Mouse (Mus musculus): ENCODE measurements around the gene Hoxa1. TPM values are rescaled to one million over a fixed set of nuclear protein-coding genes. Genes with fewer than 3 reads are reported as not detected.

Gene Hoxa1
- polyA plus RNA-seq, 1 experiment from 2014 or later, result 1.4 TPM

DNA sequence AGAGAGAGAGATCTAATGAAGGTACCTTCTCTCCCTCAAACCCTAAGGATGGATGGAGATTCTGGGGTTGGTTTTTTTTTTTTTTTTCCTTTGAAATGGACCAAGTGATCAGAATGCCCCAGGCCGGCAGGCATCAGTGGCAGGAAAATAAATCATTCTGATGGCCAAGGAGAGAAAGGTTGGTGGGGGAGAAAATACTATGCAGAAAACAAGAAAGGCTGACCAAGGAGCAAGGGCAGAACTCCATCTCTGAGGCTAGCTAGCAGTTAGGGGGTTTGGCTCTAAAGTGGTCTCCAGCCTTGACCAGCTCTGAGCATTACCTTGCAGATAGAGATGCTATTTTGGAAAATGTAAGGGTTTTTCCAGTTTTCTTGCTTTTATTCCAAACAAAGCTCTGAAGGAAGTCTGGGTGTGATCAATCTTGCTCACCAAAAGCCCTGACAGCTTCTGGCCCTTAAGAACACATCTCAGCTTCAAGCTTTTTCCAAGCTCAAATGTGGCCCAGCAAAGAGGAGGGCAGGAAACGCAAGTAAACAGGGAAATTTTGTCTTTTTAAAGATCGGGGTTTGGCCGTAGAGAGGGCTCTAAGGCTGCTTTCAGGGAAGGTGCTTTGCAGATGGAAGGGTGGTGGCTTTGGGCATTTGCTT lies 8.4 kb upstream of the Hoxa1 start:
- ATAC-seq (ENCODE audit: low read depth), result no peak
- peak overlapping the region; percentile 36; the same call in 1 of the 2 replicates for H3K4me3 ChIP-seq (ENCODE audit: low read depth, low read length)
- H3K9ac ChIP-seq (ENCODE audit: low read depth, low read length), result peak overlapping the region; percentile 57; the same call in 1 of the 2 replicates
- no peaks in the 10 kb centered on the region for H3K9me3 ChIP-seq (ENCODE audit: control insufficient read depth, low read length)
- H3K27ac ChIP-seq (replicated peaks; ENCODE audit: low read depth, low read length), result peak overlapping the region; percentile 83; the same call in 1 of the 2 replicates
- no peak for DNase-seq (ENCODE audit: low spot score)
- H3K4me1 ChIP-seq (ENCODE audit: control insufficient read depth, insufficient read depth, low read length), result no peaks in the 10 kb centered on the region
- H3K4me2 ChIP-seq (ENCODE audit: low read depth, low read length), result peak overlapping the region; percentile 99; the same call in 1 of the 2 replicates
- no peaks in the 10 kb centered on the region for H3K36me3 ChIP-seq (ENCODE audit: control insufficient read depth, insufficient read depth, low read length)
- H3K27me3 ChIP-seq (replicated peaks; ENCODE audit: control insufficient read depth, insufficient read depth, low read length), result peaks cover 93% of the 10 kb centered on the region
- WGBS, result 5% methylated on average over 4 of the region's 4 CpGs

DNA sequence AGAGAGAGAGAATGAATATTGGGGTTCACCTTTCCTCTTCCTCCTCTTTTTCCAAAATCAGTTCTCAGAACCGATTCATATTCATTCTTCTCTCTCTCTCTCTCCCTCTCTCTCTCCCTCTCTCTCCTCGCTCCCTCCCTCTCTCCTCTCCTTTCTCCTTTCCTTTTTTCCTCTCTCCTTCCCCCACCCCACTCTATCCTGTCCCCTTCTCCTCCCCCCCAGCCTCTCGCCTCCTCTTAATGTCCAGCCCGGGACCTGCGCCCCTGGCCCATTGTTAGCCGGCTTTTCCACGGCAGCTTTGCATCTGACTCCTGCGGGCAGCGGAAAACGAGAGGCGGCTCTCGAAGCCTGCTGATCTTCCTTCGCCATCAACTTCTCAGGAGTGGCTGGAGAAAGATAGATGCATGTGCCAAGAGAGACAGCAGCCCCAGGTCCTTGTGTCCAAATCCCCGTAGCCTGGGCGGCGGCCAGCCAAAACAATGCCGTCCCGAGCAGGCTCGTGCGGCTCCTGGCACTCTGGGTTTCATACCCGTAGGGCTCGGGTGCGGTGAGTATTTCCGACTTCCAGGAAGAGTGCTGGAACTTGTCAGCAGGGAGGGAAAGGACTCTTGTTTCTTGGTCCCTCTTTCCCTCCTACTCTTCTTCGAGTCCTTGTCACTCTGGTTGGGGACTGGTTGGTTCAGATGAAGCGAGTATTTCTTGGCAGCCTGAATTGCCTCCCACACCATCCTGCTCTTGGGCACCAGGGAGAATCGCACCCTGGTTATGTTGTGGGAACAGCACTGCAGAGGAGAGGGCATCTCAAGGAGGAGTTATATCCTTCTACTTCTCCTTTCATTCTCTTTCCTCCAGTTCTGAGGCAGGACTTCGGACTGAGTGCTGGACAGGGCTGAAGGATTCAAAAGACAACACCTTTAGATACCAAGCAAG lies 7.6 kb upstream of the Hoxa1 start:
- no peak for ATAC-seq (ENCODE audit: low read depth)
- Histone ChIP-seq H3K4me3 (ENCODE audit: low read depth, low read length) (peak overlapping the region; percentile 36; the same call in 1 of the 2 replicates), H3K27ac (replicated peaks; ENCODE audit: low read depth, low read length) (peak overlapping the region; percentile 83; the same call in 1 of the 2 replicates), H3K9me3 (ENCODE audit: control insufficient read depth, low read length) (no peaks in the 10 kb centered on the region), H3K36me3 (ENCODE audit: control insufficient read depth, insufficient read depth, low read length) (no peaks in the 10 kb centered on the region), H3K4me1 (ENCODE audit: control insufficient read depth, insufficient read depth, low read length) (no peaks in the 10 kb centered on the region), H3K27me3 (replicated peaks; ENCODE audit: control insufficient read depth, insufficient read depth, low read length) (peaks cover 92% of the 10 kb centered on the region), H3K9ac (ENCODE audit: low read depth, low read length) (peak overlapping the region; percentile 57), H3K4me2 (ENCODE audit: low read depth, low read length) (peak overlapping the region; percentile 99; the same call in 1 of the 2 replicates)
- WGBS, result 2% methylated on average over 28 of the region's 28 CpGs
- no peak for DNase-seq (ENCODE audit: low spot score)

DNA sequence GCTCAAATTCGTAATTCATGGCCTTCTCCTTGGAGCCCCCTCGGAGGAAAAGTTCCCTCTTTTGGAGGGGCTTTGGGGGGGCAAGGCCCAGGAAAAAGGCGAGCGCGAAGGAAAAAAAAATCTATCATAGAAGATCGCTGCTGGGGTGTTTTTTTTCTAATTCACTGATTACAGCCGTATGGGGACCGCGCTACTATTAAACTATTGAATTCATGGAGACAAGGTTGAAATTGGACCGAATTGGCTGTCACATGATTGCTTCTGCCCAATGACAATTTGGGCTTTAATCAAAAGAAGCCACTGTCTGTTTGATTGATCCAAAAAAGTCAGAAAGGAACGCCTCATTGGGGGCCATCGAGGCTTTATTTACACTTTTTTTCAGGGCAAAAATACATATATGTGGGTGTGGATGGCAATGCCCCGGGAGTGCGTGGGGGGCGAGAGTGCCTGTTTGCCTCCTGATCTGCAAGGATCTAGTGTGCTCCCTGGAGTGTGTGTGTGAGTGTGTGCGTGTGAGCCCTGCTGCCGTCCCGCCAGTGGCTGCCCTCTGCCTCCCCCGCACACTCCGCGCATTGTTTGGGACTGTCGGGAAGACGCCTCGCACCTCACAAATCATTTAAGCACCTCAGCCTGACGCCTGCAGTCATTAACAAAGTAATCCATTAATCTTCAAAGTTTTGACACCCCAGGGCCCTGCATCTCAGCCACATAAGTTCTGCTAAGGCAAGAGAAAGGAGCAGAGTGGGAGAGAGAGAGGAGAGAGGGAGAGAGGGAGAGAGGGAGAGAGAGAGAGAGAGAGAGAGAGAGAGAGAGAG lies 6.7 kb upstream of the Hoxa1 start, which contains the start of gene Hoxa2:
TSS of gene Hoxa2 (minus strand) at position 206 of the 815 bp plus-strand sequence.
- Histone ChIP-seq H3K27ac (replicated peaks; ENCODE audit: low read depth, low read length) (peak within 1 kb of the TSS; percentile 83; the same call in 1 of the 2 replicates), H3K36me3 (ENCODE audit: control insufficient read depth, insufficient read depth, low read length) (no peaks in the 10 kb centered on the region), H3K9ac (ENCODE audit: low read depth, low read length) (peak within 1 kb of the TSS; percentile 65), H3K9me3 (ENCODE audit: control insufficient read depth, low read length) (no peaks in the 10 kb centered on the region), H3K4me2 (ENCODE audit: low read depth, low read length) (peak within 1 kb of the TSS; percentile 99; the same call in 1 of the 2 replicates), H3K27me3 (replicated peaks; ENCODE audit: control insufficient read depth, insufficient read depth, low read length) (peaks cover 92% of the 10 kb centered on the region), H3K4me1 (ENCODE audit: control insufficient read depth, insufficient read depth, low read length) (no peaks in the 10 kb centered on the region), H3K4me3 (ENCODE audit: low read depth, low read length) (peak within 1 kb of the TSS; percentile 36)
- DNase-seq (ENCODE audit: low spot score) (no peak), ATAC-seq (ENCODE audit: low read depth) (no peak)
- under 1% methylated on average over 25 of the region's 25 CpGs for WGBS

DNA sequence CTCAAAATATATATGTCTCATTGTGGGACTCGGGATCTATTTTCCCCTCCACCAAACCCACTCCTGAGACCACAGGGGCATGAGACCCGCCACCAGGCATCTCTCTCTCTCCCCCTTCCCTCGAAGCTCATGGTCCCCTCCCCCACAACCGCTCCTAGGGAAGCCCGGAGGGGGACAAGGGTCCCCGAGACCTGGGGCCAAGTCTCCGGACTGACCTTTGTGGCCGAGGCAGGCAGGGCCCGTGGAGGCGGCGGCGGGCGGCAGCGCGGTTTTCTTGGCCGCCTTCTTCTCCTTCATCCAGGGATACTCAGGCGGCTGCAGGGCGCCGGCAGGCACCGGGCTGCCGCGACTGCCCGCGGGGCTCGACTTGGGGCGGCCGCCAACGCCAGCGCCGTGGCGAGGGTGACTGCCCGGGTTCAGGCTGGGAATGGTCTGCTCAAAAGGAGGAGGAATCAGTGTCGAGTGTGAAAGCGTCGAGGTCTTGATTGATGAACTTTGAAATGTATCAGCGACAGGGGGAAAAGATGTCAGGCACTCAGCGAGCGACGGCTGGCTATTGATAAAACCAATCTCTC lies 6.0 kb upstream of the Hoxa1 start:
- Histone ChIP-seq H3K9ac (ENCODE audit: low read depth, low read length) (peak overlapping the region; percentile 65), H3K9me3 (ENCODE audit: control insufficient read depth, low read length) (no peaks in the 10 kb centered on the region), H3K4me2 (ENCODE audit: low read depth, low read length) (peak overlapping the region; percentile 99; the same call in 1 of the 2 replicates), H3K27ac (replicated peaks; ENCODE audit: low read depth, low read length) (peak overlapping the region; percentile 83; the same call in 1 of the 2 replicates), H3K36me3 (ENCODE audit: control insufficient read depth, insufficient read depth, low read length) (no peaks in the 10 kb centered on the region), H3K4me3 (ENCODE audit: low read depth, low read length) (peak overlapping the region; percentile 36), H3K27me3 (replicated peaks; ENCODE audit: control insufficient read depth, insufficient read depth, low read length) (peaks cover 94% of the 10 kb centered on the region), H3K4me1 (ENCODE audit: control insufficient read depth, insufficient read depth, low read length) (no peaks in the 10 kb centered on the region)
- no peak for DNase-seq (ENCODE audit: low spot score)
- no peak for ATAC-seq (ENCODE audit: low read depth)
- under 1% methylated on average over 26 of the region's 39 CpGs for WGBS

DNA sequence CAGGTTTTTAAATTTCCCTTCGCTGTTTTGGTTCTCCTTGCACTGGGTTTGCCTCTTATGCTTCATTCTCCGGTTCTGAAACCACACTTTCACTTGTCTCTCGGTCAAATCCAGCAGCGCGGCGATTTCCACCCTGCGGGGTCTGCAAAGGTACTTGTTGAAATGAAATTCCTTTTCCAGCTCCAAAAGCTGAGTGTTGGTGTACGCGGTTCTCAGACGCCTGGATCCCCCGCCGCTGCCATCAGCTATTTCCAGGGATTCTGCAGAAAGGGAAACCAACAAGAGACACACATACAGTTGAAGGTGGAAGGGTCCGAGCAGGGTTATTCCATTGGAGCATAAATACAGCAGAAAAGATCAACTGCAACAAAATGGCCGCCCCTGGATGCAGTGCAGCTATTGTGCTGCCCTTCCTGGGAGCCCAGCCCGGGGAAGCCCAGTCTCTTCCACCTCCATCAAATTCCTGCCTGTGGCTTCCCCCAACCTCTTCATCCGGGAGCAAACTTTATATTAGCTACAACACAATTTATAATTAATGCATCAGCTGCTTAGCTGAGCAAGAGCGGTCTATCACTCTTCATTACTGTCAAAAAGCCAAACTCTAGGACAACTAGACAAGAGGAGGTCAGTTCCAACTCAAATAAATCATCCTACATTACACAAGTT lies 5.4 kb upstream of the Hoxa1 start:
- H3K9me3 ChIP-seq (ENCODE audit: control insufficient read depth, low read length), result no peaks in the 10 kb centered on the region
- H3K27ac ChIP-seq (replicated peaks; ENCODE audit: low read depth, low read length), result peak overlapping the region; percentile 83; the same call in 1 of the 2 replicates
- H3K9ac ChIP-seq (ENCODE audit: low read depth, low read length), result peak overlapping the region; percentile 65; the same call in 1 of the 2 replicates
- 4% methylated on average over 17 of the region's 17 CpGs for WGBS
- H3K4me3 ChIP-seq (ENCODE audit: low read depth, low read length), result peak overlapping the region; percentile 36
- ATAC-seq (ENCODE audit: low read depth), result no peak
- no peaks in the 10 kb centered on the region for H3K36me3 ChIP-seq (ENCODE audit: control insufficient read depth, insufficient read depth, low read length)
- peaks cover 4% of the 10 kb centered on the region; the same call in 1 of the 2 replicates for H3K4me1 ChIP-seq (ENCODE audit: control insufficient read depth, insufficient read depth, low read length)
- H3K4me2 ChIP-seq (ENCODE audit: low read depth, low read length), result peak overlapping the region; percentile 99; the same call in 1 of the 2 replicates
- no peak for DNase-seq (ENCODE audit: low spot score)
- peaks cover 98% of the 10 kb centered on the region for H3K27me3 ChIP-seq (replicated peaks; ENCODE audit: control insufficient read depth, insufficient read depth, low read length)

DNA sequence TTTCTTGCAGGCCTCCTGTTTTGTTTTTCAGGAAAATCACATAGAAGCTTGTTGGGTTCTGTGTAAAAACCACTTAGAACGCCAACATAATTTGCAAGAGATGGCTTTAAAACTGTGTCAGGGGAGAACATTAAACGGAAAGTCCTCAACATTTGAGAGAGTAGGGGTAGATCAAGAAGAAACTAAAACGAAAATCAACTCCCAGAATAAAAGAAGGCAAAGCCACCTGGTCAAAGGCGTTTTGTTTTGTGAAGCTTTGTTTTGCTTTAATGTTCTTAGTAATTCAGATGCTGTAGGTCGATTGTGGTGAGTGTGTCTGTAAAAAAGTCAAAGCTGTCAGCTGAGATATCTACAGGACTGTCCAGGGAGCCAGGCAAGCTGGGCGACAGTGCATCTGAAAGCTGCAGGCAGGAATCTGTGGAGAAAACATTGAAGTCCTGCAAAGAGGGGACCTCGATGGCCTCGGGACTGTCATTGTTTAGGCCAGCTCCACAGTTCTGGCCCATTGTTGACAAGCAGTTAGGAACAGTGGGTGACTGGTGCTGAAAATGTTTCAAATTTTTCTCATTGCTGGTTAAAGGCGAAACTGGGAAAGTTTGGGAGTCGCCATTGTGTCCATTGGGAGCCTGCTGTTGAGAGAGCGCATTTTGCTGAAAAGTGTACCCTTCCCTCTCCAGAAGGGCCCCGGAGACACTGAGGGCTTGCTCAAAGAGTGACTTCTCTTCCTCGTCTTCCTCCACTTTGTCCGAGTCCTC lies 4.7 kb upstream of the Hoxa1 start:
- no peak for DNase-seq (ENCODE audit: low spot score)
- ATAC-seq (ENCODE audit: low read depth), result no peak
- no peaks in the 10 kb centered on the region for H3K36me3 ChIP-seq (ENCODE audit: control insufficient read depth, insufficient read depth, low read length)
- 7% methylated on average over 14 of the region's 14 CpGs for WGBS
- H3K9ac ChIP-seq (ENCODE audit: low read depth, low read length), result peak overlapping the region; percentile 65; the same call in 1 of the 2 replicates
- no peaks in the 10 kb centered on the region for H3K9me3 ChIP-seq (ENCODE audit: control insufficient read depth, low read length)
- H3K27ac ChIP-seq (replicated peaks; ENCODE audit: low read depth, low read length), result peak overlapping the region; percentile 83; the same call in 1 of the 2 replicates
- peaks cover 7% of the 10 kb centered on the region; the same call in 1 of the 2 replicates for H3K4me1 ChIP-seq (ENCODE audit: control insufficient read depth, insufficient read depth, low read length)
- peaks cover 98% of the 10 kb centered on the region for H3K27me3 ChIP-seq (replicated peaks; ENCODE audit: control insufficient read depth, insufficient read depth, low read length)
- peak overlapping the region; percentile 36 for H3K4me3 ChIP-seq (ENCODE audit: low read depth, low read length)
- H3K4me2 ChIP-seq (ENCODE audit: low read depth, low read length), result peak overlapping the region; percentile 99; the same call in 1 of the 2 replicates

DNA sequence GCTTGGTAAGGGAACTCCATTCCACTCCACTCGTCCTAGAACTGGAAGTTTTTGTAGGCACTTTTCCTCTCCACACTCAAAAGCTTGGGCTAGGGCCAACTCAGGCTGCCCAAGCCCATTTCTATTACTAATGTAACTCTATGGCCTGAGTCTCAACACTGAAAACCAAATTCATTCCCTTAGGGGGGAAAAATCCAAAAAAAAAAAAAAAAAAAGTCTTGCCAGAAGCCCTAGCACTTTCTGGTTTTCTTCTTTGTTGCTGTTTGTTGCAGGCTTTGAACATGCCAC lies 3.9 kb upstream of the Hoxa1 start:
- H3K9me3 ChIP-seq (ENCODE audit: control insufficient read depth, low read length), result no peaks in the 10 kb centered on the region
- DNase-seq (ENCODE audit: low spot score), result no peak
- H3K27me3 ChIP-seq (replicated peaks; ENCODE audit: control insufficient read depth, insufficient read depth, low read length), result peaks cover 98% of the 10 kb centered on the region
- ATAC-seq (ENCODE audit: low read depth), result no peak
- H3K9ac ChIP-seq (ENCODE audit: low read depth, low read length), result no peak overlapping the region
- H3K36me3 ChIP-seq (ENCODE audit: control insufficient read depth, insufficient read depth, low read length), result no peaks in the 10 kb centered on the region
- no peak overlapping the region; the same call in 1 of the 2 replicates for H3K27ac ChIP-seq (replicated peaks; ENCODE audit: low read depth, low read length)
- 4% methylated on average over 1 of the region's 1 CpGs for WGBS
- peak overlapping the region; percentile 99; the same call in 1 of the 2 replicates for H3K4me2 ChIP-seq (ENCODE audit: low read depth, low read length)
- H3K4me3 ChIP-seq (ENCODE audit: low read depth, low read length), result no peak overlapping the region
- peaks cover 7% of the 10 kb centered on the region; the same call in 1 of the 2 replicates for H3K4me1 ChIP-seq (ENCODE audit: control insufficient read depth, insufficient read depth, low read length)
